Mouse (Mus musculus) cerebellum, adult 2 months (tissue): ENCODE data around the gene Rassf8. TPM values are rescaled to one million over a fixed set of nuclear protein-coding genes. Genes with fewer than 3 reads are reported as not detected.

Experiments used
- DNase-seq, 2 experiments: peaks; one replicate each; pipeline ENCODE4 v3.0.0; 2021
- H3K27ac ChIP-seq: fragments of 200-500 bp; 2 replicates; pipeline ENCODE4 v1.5.1; 2012; ENCODE audit warnings: low read length, control low read depth, inconsistent platforms; ENCODE audit not compliant: insufficient read depth
- H3K27me3 ChIP-seq: fragments of 200-500 bp; 2 replicates; pipeline ENCODE4 v1.6.1; 2012; ENCODE audit warnings: inconsistent platforms, mild to moderate bottlenecking, low read length, moderate library complexity; ENCODE audit not compliant: control insufficient read depth, insufficient read depth
- H3K4me1 ChIP-seq: fragments of 200-500 bp; 2 replicates; pipeline ENCODE4 v1.6.1; 2011; ENCODE audit warnings: low read length; ENCODE audit not compliant: control insufficient read depth, insufficient read depth
- H3K4me3 ChIP-seq: fragments of 200-500 bp; replicated peaks from 2 replicates; pipeline ENCODE3; 2011; ENCODE audit warnings: mild to moderate bottlenecking, low read depth, low read length, control low read depth; ENCODE audit not compliant: insufficient read depth
- CTCF ChIP-seq: fragments of 200-500 bp; IDR thresholded peaks from 2 replicates; pipeline ENCODE4 v1.5.1; 2011; ENCODE audit warnings: low read depth, mild to moderate bottlenecking, control low read depth, low read length, moderate library complexity, borderline replicate concordance; ENCODE audit not compliant: insufficient read depth
- POLR2A ChIP-seq: fragments of 200-500 bp; IDR thresholded peaks from 2 replicates; pipeline ENCODE4 v1.6.1; 2011; ENCODE audit warnings: low read length, control low read depth, borderline replicate concordance; ENCODE audit not compliant: insufficient read depth
- WGBS: fragments of 180-500 bp; shearing (Covaris S2); methylation state at CpG from one replicate; pipeline ENCODE4 v1.1.7; 2018; 5-methylcytosine and 5-hydroxymethylcytosine counted together
- polyA plus RNA-seq: library from polyadenylated mRNA; depleted of rRNA; stranded (reverse); fragments of >200 nt; gene quantifications from 2 replicates; pipeline ENCODE4 v1.2.3, GENCODE M21; 2012

Rassf8 gene
- polyA plus RNA-seq, 1 experiment: 38.1 TPM

DNA sequence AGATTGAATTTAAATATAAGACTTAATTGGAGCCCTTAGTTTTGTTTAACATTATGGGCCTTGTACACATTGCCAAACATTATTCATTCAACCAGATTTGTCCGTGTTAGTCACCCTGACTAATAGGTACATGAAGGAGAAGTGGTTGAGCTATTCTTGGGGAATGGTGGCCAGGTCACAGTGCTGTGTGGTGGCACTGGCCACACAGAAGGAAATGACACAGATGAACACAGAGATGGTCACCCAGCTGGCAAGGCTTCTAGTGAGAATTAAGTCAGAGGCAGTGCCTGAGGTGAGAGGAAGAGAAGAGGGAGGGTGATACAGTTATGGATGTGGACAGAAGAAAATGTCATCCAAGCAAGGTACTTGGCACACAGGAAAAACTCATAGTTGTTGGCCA is 32.4 kb upstream of the Rassf8 start:
- Histone ChIP-seq H3K27me3 (no peaks in the 10 kb centered on the region), H3K4me3 (no peak overlapping the region), H3K4me1 (no peaks in the 10 kb centered on the region), H3K27ac (no peak overlapping the region)
- no peak for TF ChIP-seq POLR2A
- TF ChIP-seq CTCF: no peak
- WGBS: 71% methylated on average over 1 of the region's 1 CpGs
- no peak for DNase-seq

DNA sequence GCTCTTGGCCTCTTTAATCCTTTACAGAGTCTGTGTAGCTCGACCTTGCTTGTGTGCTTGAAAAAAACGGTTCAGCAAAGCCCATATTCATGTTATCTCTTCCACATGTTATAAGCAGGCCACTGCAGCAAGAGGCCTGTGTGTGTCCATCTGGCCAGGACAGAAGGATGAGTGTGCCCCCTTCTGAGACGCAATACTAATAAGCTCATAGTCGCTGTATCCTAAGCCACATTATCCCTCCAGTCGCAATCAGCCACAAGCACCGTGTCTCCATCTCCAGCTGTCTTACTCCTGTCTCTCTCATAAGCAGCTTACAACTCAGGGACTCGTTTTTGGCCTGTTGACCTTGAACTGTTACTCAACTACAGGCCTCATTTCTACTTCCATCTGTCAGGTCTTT is 24.0 kb upstream of the Rassf8 start:
- TF ChIP-seq POLR2A: no peak
- TF ChIP-seq CTCF: no peak
- Histone ChIP-seq H3K27ac (no peak overlapping the region), H3K4me3 (no peak overlapping the region), H3K27me3 (no peaks in the 10 kb centered on the region), H3K4me1 (no peaks in the 10 kb centered on the region)
- 39% methylated on average over 7 of the region's 7 CpGs for WGBS
- no peak for DNase-seq

DNA sequence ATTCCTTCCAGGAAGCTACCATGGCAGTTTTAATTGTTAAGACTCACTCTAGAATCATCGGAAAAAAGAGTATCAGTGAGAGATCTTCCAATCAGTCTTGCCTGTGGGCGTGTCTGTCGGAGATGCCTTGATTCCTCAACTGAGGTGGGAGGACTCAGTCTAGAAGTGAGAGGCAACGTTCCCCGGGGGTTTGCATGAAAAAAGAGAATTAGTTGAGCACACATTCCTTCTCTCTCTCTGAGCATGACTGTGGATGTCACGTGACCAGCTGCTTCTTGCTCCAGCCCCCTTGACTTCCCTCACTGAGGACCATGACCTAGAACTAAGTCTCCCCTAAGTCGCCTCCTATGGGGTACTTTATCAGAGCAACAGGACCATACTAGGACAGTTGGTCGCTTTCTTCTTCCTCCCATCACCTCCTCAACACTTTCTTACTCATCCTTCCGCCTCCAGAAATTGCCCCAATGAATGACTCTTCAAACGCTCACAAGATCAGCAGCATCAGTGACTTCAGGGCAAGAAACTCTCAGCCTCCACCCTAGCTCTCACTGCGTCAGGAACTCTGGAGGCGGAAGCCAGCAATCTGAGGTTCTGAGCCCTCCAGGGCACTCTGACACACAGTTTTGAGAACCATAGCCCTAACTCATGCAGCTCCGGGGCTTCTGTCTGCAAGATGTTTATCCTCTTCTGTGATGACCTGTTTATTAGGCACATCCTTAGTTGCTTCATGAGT is 23.3 kb upstream of the Rassf8 start:
- H3K4me3 ChIP-seq: no peak overlapping the region
- DNase-seq: no peak
- no peaks in the 10 kb centered on the region for H3K27me3 ChIP-seq
- no peaks in the 10 kb centered on the region for H3K4me1 ChIP-seq
- TF ChIP-seq POLR2A (no peak), CTCF (no peak)
- no peak overlapping the region for H3K27ac ChIP-seq
- 87% methylated on average over 13 of the region's 13 CpGs for whole genome bisulfite sequencing

- TF ChIP-seq CTCF: no peak
- TF ChIP-seq POLR2A: no peak
- Histone ChIP-seq H3K27me3 (no peaks in the 10 kb centered on the region), H3K4me1 (no peaks in the 10 kb centered on the region), H3K27ac (no peak overlapping the region), H3K4me3 (no peak overlapping the region)
- DNase-seq: no peak
- whole genome bisulfite sequencing: 85% methylated on average over 10 of the region's 10 CpGs
These were observed 20.7 kb upstream of the Rassf8 start for GRCm38 (mm10) chr6:145725849-145726248.

DNA sequence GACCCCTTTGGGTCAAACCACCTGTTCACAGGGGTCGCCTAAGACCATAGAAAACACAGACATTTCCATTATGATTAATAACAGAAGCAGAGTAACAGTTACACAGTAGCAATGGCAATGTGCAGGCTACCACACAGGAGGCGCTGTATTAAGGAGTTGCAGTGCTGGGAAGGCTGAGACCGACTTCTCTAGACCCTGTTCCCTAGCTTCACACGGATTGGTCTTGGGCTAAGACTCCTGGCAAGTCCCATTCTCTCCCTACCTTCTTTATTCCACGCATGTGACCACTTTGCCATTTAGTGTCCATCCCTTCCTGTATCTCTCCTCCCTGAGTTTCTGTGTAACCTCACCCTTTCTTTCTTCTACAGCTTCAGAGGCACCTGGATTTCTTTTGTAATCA is 19.6 kb upstream of the Rassf8 start:
- no peak for DNase-seq
- WGBS: 67% methylated on average over 5 of the region's 5 CpGs
- H3K27ac ChIP-seq: no peak overlapping the region
- no peak overlapping the region for H3K4me3 ChIP-seq
- no peaks in the 10 kb centered on the region for H3K27me3 ChIP-seq
- H3K4me1 ChIP-seq: peaks cover 2% of the 10 kb centered on the region; the same call in 1 of the 2 replicates
- no peak for TF ChIP-seq CTCF
- TF ChIP-seq POLR2A: no peak

- no peak overlapping the region for H3K4me3 ChIP-seq
- 86% methylated on average over 5 of the region's 5 CpGs for WGBS
- TF ChIP-seq CTCF (no peak), POLR2A (no peak)
- DNase-seq: no peak
- H3K27ac ChIP-seq: no peak overlapping the region
- no peaks in the 10 kb centered on the region for H3K27me3 ChIP-seq
- H3K4me1 ChIP-seq: peaks cover 2% of the 10 kb centered on the region; the same call in 1 of the 2 replicates
These were observed 13.7 kb upstream of the Rassf8 start for GRCm38 (mm10) chr6:145732868-145733267.

DNA sequence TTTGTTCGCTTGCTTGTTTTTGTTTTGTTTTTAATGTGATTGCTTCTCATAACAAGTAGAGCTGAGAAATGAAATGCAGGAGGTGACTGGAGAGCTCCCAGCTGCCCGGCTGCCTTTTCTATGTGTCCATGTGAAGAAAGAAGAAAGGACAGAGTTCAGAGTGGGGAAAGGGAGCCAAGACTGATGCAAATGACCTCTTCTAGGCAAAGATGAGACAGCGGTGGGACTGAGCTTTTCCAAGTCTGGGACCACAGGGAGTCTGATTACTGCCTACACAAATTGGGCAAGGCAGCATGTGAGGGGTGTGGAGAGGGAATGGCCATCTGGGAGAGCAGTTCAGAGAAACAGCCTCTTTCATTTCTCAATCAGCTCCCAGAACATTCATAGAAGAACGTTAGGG is 13.3 kb upstream of the Rassf8 start:
- H3K27me3 ChIP-seq: no peaks in the 10 kb centered on the region
- no peak for DNase-seq
- H3K27ac ChIP-seq: no peak overlapping the region
- no peak for TF ChIP-seq CTCF
- no peak for TF ChIP-seq POLR2A
- H3K4me3 ChIP-seq: no peak overlapping the region
- H3K4me1 ChIP-seq: peaks cover 2% of the 10 kb centered on the region; the same call in 1 of the 2 replicates
- WGBS: 58% methylated on average over 4 of the region's 4 CpGs

DNA sequence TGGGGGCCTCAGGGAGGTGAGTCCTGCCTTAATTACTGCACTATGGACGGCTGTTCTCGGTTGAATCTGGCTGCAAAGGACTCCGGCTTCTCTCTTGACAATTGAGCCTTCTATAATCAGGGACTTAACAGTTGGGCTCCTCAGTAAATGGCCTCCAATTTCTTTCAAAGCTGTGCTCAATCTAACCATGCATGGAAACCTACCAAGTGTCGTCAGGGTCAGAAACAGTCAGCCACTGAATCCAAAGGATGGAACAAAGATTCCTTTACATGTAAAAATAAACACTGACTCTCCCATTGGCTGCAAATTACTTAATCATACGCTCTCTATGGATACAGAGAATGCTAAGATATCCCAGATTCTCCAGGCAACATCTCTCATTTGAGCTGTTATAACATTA is 12.6 kb upstream of the Rassf8 start:
- no peaks in the 10 kb centered on the region for H3K27me3 ChIP-seq
- WGBS: 77% methylated on average over 5 of the region's 5 CpGs
- H3K4me1 ChIP-seq: peaks cover 2% of the 10 kb centered on the region; the same call in 1 of the 2 replicates
- no peak overlapping the region for H3K4me3 ChIP-seq
- no peak for DNase-seq
- TF ChIP-seq POLR2A (no peak), CTCF (no peak)
- no peak overlapping the region for H3K27ac ChIP-seq
